Mouse (Mus musculus) lung, adult 18-20 months (tissue): ENCODE results near the gene Mindy1.

Experiments used
- DNase-seq, 2 experiments: peaks; one replicate each; pipeline ENCODE4 v3.0.0; 2022; ENCODE audit warnings: mixed read lengths in 2 of 2

Gene Mindy1

GRCm38 (mm10) chr3:95295321-95296102, 14.4 kb downstream of the Mindy1 start:
- DNase-seq: peak; percentile 45 to 62

GRCm38 (mm10) chr3:95296103-95296469, 14.9 kb downstream of the Mindy1 start:
- DNase-seq: peak; percentile 67 to 71

GRCm38 (mm10) chr3:95298018-95298417, 16.9 kb downstream of the Mindy1 start:
- no peak for DNase-seq

- no peak for DNase-seq
Observed at GRCm38 (mm10) chr3:95301204-95301796, 20.2 kb downstream of the Mindy1 start.

GRCm38 (mm10) chr3:95306244-95306643, 25.1 kb downstream of the Mindy1 start:
- no peak for DNase-seq

- peak in 1 of 2 experiments; percentile 37 for DNase-seq
Observed at GRCm38 (mm10) chr3:95307100-95307499, 26.0 kb downstream of the Mindy1 start, which contains the start of gene Anxa9. Anxa9 (minus strand) TSS chr3:95307176.

GRCm38 (mm10) chr3:95310496-95310895, 29.4 kb downstream of the Mindy1 start:
- no peak for DNase-seq

GRCm38 (mm10) chr3:95310968-95311882, 30.1 kb downstream of the Mindy1 start:
- peak; percentile 78 to 83 for DNase-seq

- DNase-seq: peak; percentile 67 to 77
Observed at GRCm38 (mm10) chr3:95312623-95313022, 31.5 kb downstream of the Mindy1 start.

- DNase-seq: no peak
Observed at GRCm38 (mm10) chr3:95313476-95313875, 32.3 kb downstream of the Mindy1 start.

- DNase-seq: no peak
Observed at GRCm38 (mm10) chr3:95314075-95314474, 32.9 kb downstream of the Mindy1 start.

GRCm38 (mm10) chr3:95314486-95315093, 33.4 kb downstream of the Mindy1 start, which contains the start of gene Cers2:
Cers2 (plus strand) TSS chr3:95314791.
- DNase-seq: no peak

GRCm38 (mm10) chr3:95315094-95315843, 34.1 kb downstream of the Mindy1 start:
- DNase-seq: peak; percentile 94

GRCm38 (mm10) chr3:95315844-95316550, 34.9 kb downstream of the Mindy1 start:
- DNase-seq: no peak

GRCm38 (mm10) chr3:95317414-95318080, 36.4 kb downstream of the Mindy1 start:
- DNase-seq: peak; percentile 86 to 89

- DNase-seq: peak; percentile 90 to 93
Observed at GRCm38 (mm10) chr3:95318548-95318947, 37.4 kb downstream of the Mindy1 start.

GRCm38 (mm10) chr3:95319110-95319509, 38.0 kb downstream of the Mindy1 start:
- DNase-seq: no peak

GRCm38 (mm10) chr3:95319701-95320625, 38.8 kb downstream of the Mindy1 start:
- peak in 1 of 2 experiments; percentile 18 for DNase-seq

GRCm38 (mm10) chr3:95323429-95323828, 42.3 kb downstream of the Mindy1 start:
- no peak for DNase-seq
